Mouse (Mus musculus): ENCODE data around the gene Drap1.

Gene Drap1

DNA sequence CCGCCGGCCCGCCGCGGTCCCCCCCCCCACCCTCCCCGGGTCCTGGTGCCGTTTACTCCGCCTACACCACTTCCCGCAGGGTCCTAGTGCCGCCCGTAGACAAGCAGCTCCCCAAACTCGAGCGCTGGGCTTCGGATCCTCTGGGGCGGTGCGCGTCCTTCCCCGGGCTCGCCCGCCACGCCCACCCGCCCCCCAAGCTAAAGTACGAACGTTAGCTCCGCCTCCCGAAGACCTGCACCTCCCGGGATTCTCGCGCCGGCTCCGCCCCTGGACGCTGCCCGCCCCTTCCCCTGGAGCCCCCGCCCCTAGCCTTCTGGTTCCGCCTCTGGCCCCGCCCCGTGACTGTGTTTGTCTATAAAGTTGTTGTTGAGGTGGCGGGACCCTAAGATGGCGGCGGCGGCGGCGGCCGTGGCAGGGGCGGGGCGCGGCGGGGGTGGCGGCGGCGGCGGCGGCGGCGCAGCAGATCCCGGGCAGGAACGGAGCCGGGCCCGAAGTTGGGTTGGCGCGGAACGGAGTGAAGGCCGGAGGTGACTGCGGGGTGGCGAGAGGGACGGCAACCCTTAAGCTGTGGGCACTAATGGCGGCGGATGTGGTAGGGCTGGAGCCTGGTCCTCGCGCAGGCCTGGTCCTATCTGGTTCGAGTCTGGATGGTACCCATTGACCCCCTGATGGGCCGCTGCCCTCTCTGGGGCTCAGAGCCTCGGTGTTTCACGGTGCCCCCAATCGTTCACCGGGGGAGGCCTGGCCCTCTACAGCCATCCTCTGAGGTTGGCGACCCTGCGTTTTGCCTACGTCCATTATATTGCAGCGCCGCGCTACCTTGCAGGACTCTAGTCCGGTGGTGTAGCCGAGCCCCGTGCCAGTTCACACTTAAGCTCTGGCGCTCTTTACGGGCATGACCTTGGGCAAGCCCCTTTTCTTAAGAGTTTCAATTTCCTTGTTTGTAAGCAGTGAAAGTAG lies at the start of gene Drap1, which contains the start of gene AI837181:
Gene Drap1, minus strand, starts transcription at position 198 of the 960 bp plus-strand sequence.
Gene AI837181, plus strand, starts transcription at position 363 of the 960 bp plus-strand sequence.
- DNase-seq (ENCODE audit: low read depth): peak; percentile 100

GRCm38 (mm10) chr19:5473720-5474119 lies 48.9 kb upstream of the Drap1 start, which contains the start of gene Efemp2:
Gene Efemp2, plus strand, starts transcription at chr19:5473954.
- DNase-seq (ENCODE audit: low read depth): peak; percentile 99

- DNase-seq (ENCODE audit: low read depth): peak; percentile 73
Measured at GRCm38 (mm10) chr19:5472857-5473256, 48.1 kb upstream of the Drap1 start.

GRCm38 (mm10) chr19:5471846-5472245 lies 47.1 kb upstream of the Drap1 start:
- DNase-seq (ENCODE audit: low read depth): peak; percentile 89

GRCm38 (mm10) chr19:5468374-5468773 lies 43.6 kb upstream of the Drap1 start, which contains the start of gene Ctsw:
Gene Ctsw, minus strand, starts transcription at chr19:5468507.
- no peak for DNase-seq (ENCODE audit: low read depth)

GRCm38 (mm10) chr19:5466916-5467500 lies 42.2 kb upstream of the Drap1 start:
- no peak for DNase-seq (ENCODE audit: low read depth)

GRCm38 (mm10) chr19:5465037-5465436 lies 40.3 kb upstream of the Drap1 start:
- DNase-seq (ENCODE audit: low read depth): no peak

GRCm38 (mm10) chr19:5463791-5464562 lies 39.2 kb upstream of the Drap1 start:
- peak; percentile 80 for DNase-seq (ENCODE audit: low read depth)

DNA sequence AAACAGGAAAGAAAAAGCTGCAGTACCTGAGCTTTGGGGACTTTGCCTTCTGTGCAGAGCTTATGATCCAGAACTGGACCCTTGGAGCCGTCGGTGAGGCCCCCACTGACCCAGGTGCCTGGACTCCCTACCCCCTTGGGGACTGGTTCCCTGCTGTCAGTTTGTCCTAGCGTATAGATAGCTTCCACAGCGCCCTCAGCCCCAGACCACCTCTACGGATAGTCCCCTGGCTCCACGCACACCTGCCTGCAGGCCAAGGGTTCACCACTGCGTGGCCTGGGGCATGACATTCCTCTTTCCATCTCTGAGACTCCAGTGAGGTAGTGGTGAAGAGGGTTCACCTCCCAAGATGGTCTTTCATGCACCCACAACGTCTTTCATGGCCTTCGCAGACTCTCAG lies 38.4 kb upstream of the Drap1 start:
- DNase-seq (ENCODE audit: low read depth): no peak

DNA sequence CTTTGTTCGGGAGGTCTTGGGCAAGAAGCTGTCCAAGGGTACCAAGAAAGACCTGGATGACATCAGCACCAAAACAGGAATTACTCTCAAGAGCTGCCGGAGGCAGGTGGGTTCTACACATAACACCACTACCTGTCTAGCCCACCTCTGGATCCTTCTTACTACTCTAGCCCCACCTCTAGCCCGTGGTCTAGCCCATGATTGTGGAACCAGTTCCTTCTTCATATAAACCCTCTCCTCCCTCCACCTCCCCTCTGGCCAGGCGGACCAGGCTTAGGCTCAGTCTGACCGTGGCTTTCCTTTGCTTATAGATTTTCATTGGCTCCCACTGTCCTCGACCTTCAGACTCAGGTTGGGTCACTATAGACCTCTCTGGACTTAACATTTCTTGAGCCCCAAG lies 36.6 kb upstream of the Drap1 start:
- DNase-seq (ENCODE audit: low read depth): no peak

DNA sequence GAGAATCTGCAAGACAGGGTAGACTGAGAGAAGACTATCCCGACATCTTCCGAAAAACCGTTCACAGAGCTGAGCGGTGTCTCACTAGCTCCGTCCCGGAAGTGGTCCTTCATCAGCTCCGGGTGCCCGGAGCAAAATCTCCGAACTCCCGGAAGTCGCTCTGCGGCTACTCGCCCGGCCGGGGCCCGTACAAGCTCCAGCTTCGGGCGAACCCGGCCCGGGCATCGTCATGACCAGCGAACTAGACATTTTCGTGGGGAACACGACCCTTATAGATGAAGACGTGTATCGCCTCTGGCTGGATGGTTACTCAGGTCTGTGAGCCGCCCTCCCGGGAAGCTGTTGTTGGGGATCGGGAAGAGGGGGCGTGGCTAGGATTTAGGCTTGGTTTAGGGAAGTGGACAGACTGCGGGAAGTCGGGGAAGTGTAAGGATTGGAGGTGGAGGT lies 35.7 kb upstream of the Drap1 start, which contains the start of gene Fibp:
Gene Fibp, plus strand, starts transcription at position 151 of the 447 bp plus-strand sequence.
- peak; percentile 94 for DNase-seq (ENCODE audit: low read depth)

DNA sequence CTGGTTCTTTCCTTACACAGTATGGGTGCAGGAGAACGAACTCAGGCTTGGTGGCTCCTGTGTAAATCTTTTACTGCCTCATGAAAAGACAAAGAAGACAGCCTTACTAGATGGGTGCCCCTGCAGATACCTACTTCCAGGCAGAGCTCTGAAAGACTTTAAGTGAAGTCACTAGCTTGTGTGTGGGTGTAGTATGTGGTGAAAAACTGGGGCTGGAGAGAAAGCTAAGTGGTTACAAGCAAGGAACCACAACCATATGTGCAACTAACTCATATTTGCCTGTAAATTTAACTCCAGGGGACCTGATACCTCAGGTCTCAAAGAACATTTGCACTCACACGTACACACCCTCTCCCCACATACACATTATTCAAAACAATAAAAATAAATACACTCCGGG lies 35.1 kb upstream of the Drap1 start:
- DNase-seq (ENCODE audit: low read depth): no peak

DNA sequence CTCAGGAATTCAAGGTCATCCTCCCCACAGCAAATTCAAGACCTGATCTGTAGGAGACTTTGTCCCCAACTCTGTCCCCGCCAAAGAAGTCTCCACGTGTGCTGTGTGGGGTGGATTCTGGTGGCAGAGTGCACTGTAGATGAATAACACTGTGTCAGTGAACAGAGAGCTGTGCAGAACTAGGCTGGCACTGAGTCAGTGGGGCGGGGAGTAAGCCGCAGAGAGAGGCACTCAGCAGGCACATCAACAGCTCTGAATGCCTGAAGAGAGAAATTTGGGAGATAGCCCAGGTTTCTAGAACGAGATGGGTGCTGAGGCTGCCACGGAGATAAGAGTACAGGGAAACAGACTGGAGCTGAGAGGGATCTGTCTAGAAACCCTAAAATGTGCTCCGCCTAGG lies 34.2 kb upstream of the Drap1 start:
- peak; percentile 79 for DNase-seq (ENCODE audit: low read depth)

GRCm38 (mm10) chr19:5457746-5458442 lies 33.1 kb upstream of the Drap1 start, which contains the start of gene Ccdc85b:
Gene Ccdc85b, minus strand, starts transcription at chr19:5457894.
- DNase-seq (ENCODE audit: low read depth): no peak

DNA sequence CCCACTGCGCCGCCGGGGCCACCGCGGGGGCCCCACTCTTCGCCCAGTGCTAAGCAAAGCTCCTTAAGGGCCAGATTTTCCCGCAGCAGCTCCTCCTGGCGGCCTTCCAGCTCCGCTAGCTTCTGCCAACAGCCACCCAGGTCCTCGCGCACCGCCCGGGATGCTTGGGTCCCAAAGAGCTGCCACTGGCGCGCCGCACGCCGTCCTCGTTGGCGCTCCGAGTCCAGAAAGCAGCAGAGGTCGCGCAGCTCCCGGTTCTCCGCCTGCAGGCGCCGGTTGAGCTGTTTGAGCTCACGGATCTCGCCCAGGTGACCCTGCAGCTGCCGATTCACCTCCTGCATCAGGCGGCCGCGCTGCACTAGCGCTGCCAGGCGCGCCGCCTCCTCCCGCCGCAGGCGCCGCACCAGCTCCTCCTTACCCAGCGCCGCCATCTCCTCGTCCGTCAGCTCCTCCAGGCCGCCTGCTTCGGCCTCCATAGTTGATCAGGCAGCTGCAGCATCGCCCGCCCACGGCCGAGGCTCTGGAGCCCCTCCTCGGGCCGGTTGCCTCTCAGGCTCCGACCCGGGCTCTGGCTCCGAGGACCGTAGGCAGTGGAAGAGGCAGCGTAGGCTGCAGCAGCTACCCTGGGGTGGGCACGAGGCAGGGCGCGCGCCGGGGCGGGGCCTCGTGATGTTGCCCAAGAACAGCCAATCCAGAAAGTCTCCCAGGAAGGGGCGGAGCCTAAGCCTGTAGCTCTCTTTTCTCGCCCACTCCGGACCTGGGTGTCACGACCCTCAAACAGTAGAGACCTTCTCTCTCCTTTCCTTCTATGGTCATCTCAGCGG lies 32.4 kb upstream of the Drap1 start:
- peak; percentile 99 for DNase-seq (ENCODE audit: low read depth)

GRCm38 (mm10) chr19:5456241-5456921 lies 31.6 kb upstream of the Drap1 start:
- peak; percentile 56 for DNase-seq (ENCODE audit: low read depth)

DNA sequence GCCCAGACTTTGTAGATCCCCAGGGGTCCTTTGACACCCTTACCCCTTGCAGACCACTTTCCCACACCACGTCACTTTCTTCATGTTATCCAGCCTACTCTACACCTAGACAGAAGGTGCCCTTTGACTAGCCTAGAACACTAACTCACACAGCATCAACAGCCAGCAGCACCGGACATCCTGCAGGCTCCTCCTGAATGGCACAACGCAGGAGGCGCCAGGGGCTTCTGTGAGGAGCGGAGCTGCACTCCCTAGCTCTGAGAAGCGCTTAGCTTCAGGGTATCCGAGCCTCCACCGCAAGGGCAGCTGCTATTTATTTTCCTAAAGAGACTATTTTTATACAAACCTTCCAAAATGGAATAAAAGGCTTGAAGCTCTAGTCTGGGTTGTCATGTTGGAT lies 30.8 kb upstream of the Drap1 start:
- no peak for DNase-seq (ENCODE audit: low read depth)

DNA sequence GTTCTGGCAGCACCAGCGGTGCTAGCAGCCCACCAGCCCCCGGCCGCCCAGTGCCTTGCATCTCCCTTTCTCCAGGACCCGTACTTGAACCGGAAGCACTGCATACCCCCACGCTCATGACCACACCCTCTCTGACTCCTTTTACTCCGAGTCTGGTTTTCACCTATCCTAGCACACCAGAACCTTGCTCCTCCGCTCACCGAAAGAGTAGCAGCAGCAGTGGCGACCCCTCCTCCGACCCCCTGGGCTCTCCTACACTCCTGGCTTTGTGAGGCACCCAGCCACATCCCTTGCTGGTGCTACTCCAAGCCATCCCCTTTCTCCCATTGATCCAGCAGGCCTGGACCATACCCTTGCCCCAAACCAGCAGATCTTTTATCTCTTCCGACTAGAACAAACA lies 30.3 kb upstream of the Drap1 start:
- no peak for DNase-seq (ENCODE audit: low read depth)

DNA sequence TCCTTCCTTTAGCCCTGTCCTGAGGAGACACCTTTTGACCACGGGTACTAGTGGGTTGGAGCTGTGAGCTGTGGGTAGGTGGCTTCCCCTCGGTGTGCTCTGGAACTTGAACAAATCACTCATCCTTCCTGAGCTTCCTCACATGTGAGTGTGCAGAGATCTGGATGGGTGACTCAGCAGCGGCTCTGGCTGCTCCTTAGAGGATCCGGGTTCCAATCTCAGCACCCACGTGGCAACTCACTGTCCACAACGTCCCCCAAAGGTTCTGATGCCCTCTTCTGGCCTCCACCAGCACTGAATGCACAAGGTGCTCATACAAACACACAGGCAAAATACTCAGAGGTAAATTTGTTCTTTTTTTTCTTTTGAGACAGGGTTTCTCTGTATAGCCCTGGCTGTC lies 27.0 kb upstream of the Drap1 start:
- no peak for DNase-seq (ENCODE audit: low read depth)

GRCm38 (mm10) chr19:5449673-5450072 lies 24.9 kb upstream of the Drap1 start:
- DNase-seq (ENCODE audit: low read depth): peak; percentile 61

Measured in NIH3T3 (cell line).